Mouse (Mus musculus): ENCODE measurements around the gene C2cd2. TPM values are rescaled to one million over a fixed set of nuclear protein-coding genes. Genes with fewer than 3 reads are reported as not detected.

C2cd2 gene
- polyA plus RNA-seq, 1 experiment: 26.0 TPM

- no peaks in the 10 kb centered on the region for H3K27me3 ChIP-seq (replicated peaks; ENCODE audit: control insufficient read depth, insufficient read depth, low read length)
- TF ChIP-seq CTCF (conservative IDR thresholded peaks at IDR 0.05; ENCODE audit: insufficient read depth, insufficient read length, low read depth, low read length) (no peak), POLR2A (IDR thresholded peaks at IDR 0.05; ENCODE audit: low read depth, low read length) (no peak)
These were observed 3.9 kb downstream of the C2cd2 start for GRCm38 (mm10) chr16:97958401-97958973.

GRCm38 (mm10) chr16:97957626-97958025 lies 4.8 kb downstream of the C2cd2 start:
- Histone ChIP-seq H3K36me3 (ENCODE audit: control insufficient read depth, insufficient read depth, low read length) (peaks cover 2% of the 10 kb centered on the region), H3K4me1 (ENCODE audit: control insufficient read depth, insufficient read depth, low read length) (peaks cover 3% of the 10 kb centered on the region; the same call in 1 of the 2 replicates), H3K27me3 (replicated peaks; ENCODE audit: control insufficient read depth, insufficient read depth, low read length) (no peaks in the 10 kb centered on the region), H3K4me3 (ENCODE audit: insufficient read depth, low read depth, low read length) (no peak overlapping the region), H3K27ac (ENCODE audit: insufficient read depth, low read depth, low read length) (no peak overlapping the region)
- TF ChIP-seq POLR2A (IDR thresholded peaks at IDR 0.05; ENCODE audit: low read depth, low read length) (no peak), CTCF (conservative IDR thresholded peaks at IDR 0.05; ENCODE audit: insufficient read depth, insufficient read length, low read depth, low read length) (no peak)
- no peak for DNase-seq

More at GRCm38 (mm10) chr16:97958401-97958973, 3.9 kb downstream of the C2cd2 start:
- Histone ChIP-seq H3K4me1 (ENCODE audit: control insufficient read depth, insufficient read depth, low read length) (peaks cover 3% of the 10 kb centered on the region; the same call in 1 of the 2 replicates), H3K36me3 (ENCODE audit: control insufficient read depth, insufficient read depth, low read length) (peaks cover 2% of the 10 kb centered on the region), H3K4me3 (ENCODE audit: insufficient read depth, low read depth, low read length) (no peak overlapping the region), H3K27ac (ENCODE audit: insufficient read depth, low read depth, low read length) (no peak overlapping the region)
- DNase-seq: no peak

GRCm38 (mm10) chr16:97956011-97956410 lies 6.4 kb downstream of the C2cd2 start:
- Histone ChIP-seq H3K27ac (ENCODE audit: insufficient read depth, low read depth, low read length) (no peak overlapping the region), H3K27me3 (replicated peaks; ENCODE audit: control insufficient read depth, insufficient read depth, low read length) (no peaks in the 10 kb centered on the region), H3K4me3 (ENCODE audit: insufficient read depth, low read depth, low read length) (no peak overlapping the region), H3K4me1 (ENCODE audit: control insufficient read depth, insufficient read depth, low read length) (no peaks in the 10 kb centered on the region), H3K36me3 (ENCODE audit: control insufficient read depth, insufficient read depth, low read length) (peaks cover 6% of the 10 kb centered on the region)
- DNase-seq: no peak
- no peak for TF ChIP-seq POLR2A (IDR thresholded peaks at IDR 0.05; ENCODE audit: low read depth, low read length)
- no peak for TF ChIP-seq CTCF (conservative IDR thresholded peaks at IDR 0.05; ENCODE audit: insufficient read depth, insufficient read length, low read depth, low read length)
- 74% methylated on average over 2 of the region's 2 CpGs for WGBS

- TF ChIP-seq CTCF (conservative IDR thresholded peaks at IDR 0.05; ENCODE audit: insufficient read depth, insufficient read length, low read depth, low read length): no peak
- no peak for TF ChIP-seq POLR2A (IDR thresholded peaks at IDR 0.05; ENCODE audit: low read depth, low read length)
- no peak overlapping the region for H3K4me3 ChIP-seq (ENCODE audit: insufficient read depth, low read depth, low read length)
- H3K4me1 ChIP-seq (ENCODE audit: control insufficient read depth, insufficient read depth, low read length): no peaks in the 10 kb centered on the region
- WGBS: 79% methylated on average over 2 of the region's 2 CpGs
- DNase-seq: no peak
- H3K27ac ChIP-seq (ENCODE audit: insufficient read depth, low read depth, low read length): no peak overlapping the region
- H3K27me3 ChIP-seq (replicated peaks; ENCODE audit: control insufficient read depth, insufficient read depth, low read length): no peaks in the 10 kb centered on the region
- H3K36me3 ChIP-seq (ENCODE audit: control insufficient read depth, insufficient read depth, low read length): peaks cover 7% of the 10 kb centered on the region
These were observed 9.1 kb downstream of the C2cd2 start for GRCm38 (mm10) chr16:97953300-97953699.

- Histone ChIP-seq H3K36me3 (ENCODE audit: control insufficient read depth, insufficient read depth, low read length) (peaks cover 7% of the 10 kb centered on the region), H3K27ac (ENCODE audit: insufficient read depth, low read depth, low read length) (no peak overlapping the region), H3K27me3 (replicated peaks; ENCODE audit: control insufficient read depth, insufficient read depth, low read length) (no peaks in the 10 kb centered on the region), H3K4me1 (ENCODE audit: control insufficient read depth, insufficient read depth, low read length) (no peaks in the 10 kb centered on the region), H3K4me3 (ENCODE audit: insufficient read depth, low read depth, low read length) (no peak overlapping the region)
- 90% methylated on average over 9 of the region's 9 CpGs for WGBS
- no peak for TF ChIP-seq CTCF (conservative IDR thresholded peaks at IDR 0.05; ENCODE audit: insufficient read depth, insufficient read length, low read depth, low read length)
- no peak for TF ChIP-seq POLR2A (IDR thresholded peaks at IDR 0.05; ENCODE audit: low read depth, low read length)
- no peak for DNase-seq
These were observed 9.6 kb downstream of the C2cd2 start for GRCm38 (mm10) chr16:97952801-97953200.

- H3K27ac ChIP-seq (ENCODE audit: insufficient read depth, low read depth, low read length): no peak overlapping the region
- no peak overlapping the region for H3K4me3 ChIP-seq (ENCODE audit: insufficient read depth, low read depth, low read length)
- no peak for DNase-seq
- H3K27me3 ChIP-seq (replicated peaks; ENCODE audit: control insufficient read depth, insufficient read depth, low read length): no peaks in the 10 kb centered on the region
- peaks cover 7% of the 10 kb centered on the region for H3K36me3 ChIP-seq (ENCODE audit: control insufficient read depth, insufficient read depth, low read length)
- WGBS: 95% methylated on average over 4 of the region's 4 CpGs
- TF ChIP-seq POLR2A (IDR thresholded peaks at IDR 0.05; ENCODE audit: low read depth, low read length): no peak
- no peak for TF ChIP-seq CTCF (conservative IDR thresholded peaks at IDR 0.05; ENCODE audit: insufficient read depth, insufficient read length, low read depth, low read length)
- no peaks in the 10 kb centered on the region for H3K4me1 ChIP-seq (ENCODE audit: control insufficient read depth, insufficient read depth, low read length)
These were observed 10.0 kb downstream of the C2cd2 start for GRCm38 (mm10) chr16:97952371-97952770.

GRCm38 (mm10) chr16:97950061-97950460 lies 12.3 kb downstream of the C2cd2 start:
- TF ChIP-seq POLR2A (IDR thresholded peaks at IDR 0.05; ENCODE audit: low read depth, low read length) (no peak), CTCF (conservative IDR thresholded peaks at IDR 0.05; ENCODE audit: insufficient read depth, insufficient read length, low read depth, low read length) (no peak)
- no peaks in the 10 kb centered on the region for H3K4me1 ChIP-seq (ENCODE audit: control insufficient read depth, insufficient read depth, low read length)
- no peak overlapping the region for H3K27ac ChIP-seq (ENCODE audit: insufficient read depth, low read depth, low read length)
- no peak overlapping the region for H3K4me3 ChIP-seq (ENCODE audit: insufficient read depth, low read depth, low read length)
- H3K27me3 ChIP-seq (replicated peaks; ENCODE audit: control insufficient read depth, insufficient read depth, low read length): no peaks in the 10 kb centered on the region
- no peak for DNase-seq
- WGBS: 96% methylated on average over 8 of the region's 8 CpGs
- peaks cover 7% of the 10 kb centered on the region for H3K36me3 ChIP-seq (ENCODE audit: control insufficient read depth, insufficient read depth, low read length)
